Mouse (Mus musculus) olfactory bulb, adult 2 months (tissue): ENCODE measurements around the gene Bpnt1.

ENCODE experiments used
- CTCF ChIP-seq: fragments of 200-500 bp; IDR thresholded peaks from 2 replicates; pipeline ENCODE4 v1.5.1; 2012; ENCODE audit warnings: low read depth, mild to moderate bottlenecking, low read length, moderate library complexity; ENCODE audit not compliant: insufficient read depth
- POLR2A ChIP-seq: fragments of 200-500 bp; IDR thresholded peaks from 2 replicates; pipeline ENCODE4 v1.6.1; 2012; ENCODE audit warnings: mild to moderate bottlenecking, low read depth, low read length, moderate library complexity; ENCODE audit not compliant: insufficient read depth

GRCm38 (mm10) chr1:185328721-185329610, 3.0 kb upstream of the Bpnt1 start, which contains the start of gene Iars2:
- peak; percentile 87 for TF ChIP-seq POLR2A
- TF ChIP-seq CTCF, result no peak
